Mouse (Mus musculus) spleen, postnatal 4 days (tissue): ENCODE measurements around the gene Nmb.

Source experiments
- DNase-seq, 2 experiments: peaks; one replicate each; pipeline ENCODE4 v3.0.0; 2022; ENCODE audit warnings: low spot score in 2 of 2

The Nmb gene

DNA sequence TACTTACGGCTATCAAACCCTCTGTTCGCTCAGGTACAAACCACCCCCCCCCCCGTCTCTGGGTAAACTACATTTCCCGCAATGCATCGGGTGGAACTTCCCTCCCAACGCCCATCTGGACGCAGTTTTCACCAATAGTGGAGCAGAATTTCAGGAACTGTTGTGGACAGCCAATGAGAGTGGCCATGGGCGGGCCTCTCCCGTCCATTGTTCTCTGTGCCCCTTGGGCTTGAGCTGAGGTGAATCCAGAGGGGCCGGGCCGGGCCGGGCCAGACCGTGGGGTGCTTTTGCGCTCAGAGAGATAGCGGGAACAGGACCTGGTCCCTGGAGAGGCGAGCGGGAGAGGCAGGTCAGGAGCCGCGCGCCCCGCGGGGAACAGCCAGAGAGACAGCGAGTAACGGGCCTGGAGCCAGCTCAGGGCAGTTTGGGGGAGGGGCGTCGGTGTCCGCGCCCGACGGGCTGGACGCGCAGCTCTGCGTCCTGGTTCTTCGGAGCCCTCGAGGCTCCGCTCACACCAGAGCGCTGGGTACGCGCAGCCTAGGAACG, 44.1 kb downstream of the Nmb start, which contains the start of gene Zscan2:
Zscan2 (plus strand) TSS at position 192 of the 546 bp plus-strand sequence.
- peak; percentile 79 to 86 for DNase-seq

DNA sequence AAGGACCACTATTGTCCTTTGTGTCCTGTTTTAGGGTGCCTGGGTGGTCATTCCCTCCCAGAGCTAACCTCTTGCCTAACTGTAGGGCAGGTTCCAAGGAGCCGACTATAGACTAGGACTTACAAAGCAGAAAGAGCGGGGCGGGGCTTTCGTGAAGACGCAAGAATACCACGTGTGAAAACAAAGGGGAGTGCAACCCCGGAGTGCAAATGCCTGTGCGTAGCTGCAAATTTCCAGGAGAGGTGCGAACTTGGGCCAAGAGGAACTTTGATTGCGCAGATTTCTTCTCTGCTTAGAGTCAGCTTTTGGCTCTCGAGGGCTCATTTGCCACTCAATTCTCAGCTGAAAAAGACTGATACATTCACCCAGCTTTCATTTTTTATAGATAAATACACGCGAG, 44.6 kb downstream of the Nmb start:
- peak in 1 of 2 experiments; percentile 35 for DNase-seq

GRCm38 (mm10) chr7:80857181-80857580, 47.7 kb downstream of the Nmb start:
- DNase-seq, result peak; percentile 77 to 88

DNA sequence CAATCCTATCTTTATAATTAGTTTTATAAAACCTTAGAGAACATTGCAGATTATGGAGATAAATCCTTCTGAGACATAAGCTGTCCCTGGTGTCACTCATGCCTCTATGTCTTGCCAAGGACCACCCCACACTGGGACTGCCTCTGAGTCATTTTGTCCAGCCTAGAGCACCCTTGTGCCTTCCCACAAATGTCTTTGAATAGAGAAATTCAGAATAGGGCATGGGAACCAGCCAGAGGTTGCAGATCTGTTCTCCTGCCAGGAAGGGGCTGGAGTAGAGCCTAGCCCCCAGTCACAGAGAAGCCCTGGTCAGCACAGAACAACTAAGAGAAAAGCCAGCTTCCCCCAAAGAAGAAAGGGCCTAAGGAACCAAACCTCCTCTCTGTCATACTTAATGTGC, 49.6 kb downstream of the Nmb start:
- DNase-seq, result no peak

- no peak for DNase-seq
These were observed 51.7 kb downstream of the Nmb start for GRCm38 (mm10) chr7:80853218-80853617.
